Mouse (Mus musculus) liver, embryonic 11.5 days (tissue): ENCODE data around the gene Defb21. TPM values are rescaled to one million over a fixed set of nuclear protein-coding genes. Genes with fewer than 3 reads are reported as not detected.

Source experiments
- ATAC-seq: fragments of 200-750 bp; cut with Nextera tagmentation; replicated peaks from 2 replicates; pipeline ENCODE4 v1.8.0; 2017; ENCODE audit warnings: moderate number of reproducible peaks, mild to moderate bottlenecking, moderate TSS enrichment, moderate library complexity; ENCODE audit not compliant: low FRiP score
- DNase-seq: peaks from one replicate; pipeline ENCODE4 v3.0.0-alpha.2; 2017; ENCODE audit warnings: low spot score
- H3K27ac ChIP-seq: fragments of 300-500 bp; sonication (generic); 2 replicates; pipeline ENCODE4 v1.5.1; 2014; ENCODE audit warnings: mild to moderate bottlenecking, low read depth, low read length, control low read depth
- H3K27me3 ChIP-seq: fragments of 300-500 bp; sonication (generic); replicated peaks from 2 replicates; pipeline ENCODE4 v1.6.1; 2014; ENCODE audit warnings: low read length, mixed read lengths; ENCODE audit not compliant: control insufficient read depth, insufficient read depth
- H3K36me3 ChIP-seq: fragments of 300-500 bp; sonication (generic); 2 replicates; pipeline ENCODE4 v1.6.1; 2014; ENCODE audit warnings: mild to moderate bottlenecking, low read length, moderate library complexity, mixed read lengths; ENCODE audit not compliant: control insufficient read depth, insufficient read depth
- H3K4me1 ChIP-seq: fragments of 300-500 bp; sonication (generic); replicated peaks from 2 replicates; pipeline ENCODE4 v1.6.1; 2014; ENCODE audit warnings: low read length, mixed read lengths; ENCODE audit not compliant: control insufficient read depth, insufficient read depth
- H3K4me2 ChIP-seq: fragments of 300-500 bp; sonication (generic); 2 replicates; pipeline ENCODE4 v1.6.1; 2014; ENCODE audit warnings: mild to moderate bottlenecking, control low read depth, moderate library complexity
- H3K4me3 ChIP-seq: fragments of 300-500 bp; sonication (generic); 2 replicates; pipeline ENCODE4 v1.5.1; 2014; ENCODE audit warnings: low read depth, low read length, control low read depth
- H3K9ac ChIP-seq: fragments of 300-500 bp; sonication (generic); 2 replicates; pipeline ENCODE4 v1.6.1; 2014; ENCODE audit warnings: low read depth, low read length, control low read depth
- H3K9me3 ChIP-seq: fragments of 300-500 bp; sonication (generic); 2 replicates; pipeline ENCODE4 v1.6.1; 2016; ENCODE audit warnings: low read length, inconsistent platforms, mixed read lengths; ENCODE audit not compliant: control insufficient read depth
- WGBS: fragments of 180-500 bp; shearing (Covaris S2); extraction: QIAGEN DNeasy Blood & Tissue Kit; methylation state at CpG from one replicate; pipeline ENCODE4 v1.1.7; 2014; 5-methylcytosine and 5-hydroxymethylcytosine counted together
- polyA plus RNA-seq: library from polyadenylated mRNA; unstranded; fragments of >200 nt; fragmentation: Nextera tagmentation; extraction: Ambion mirVana; gene quantifications from 2 replicates; pipeline ENCODE4 v1.2.1, GENCODE M21; 2014

The Defb21 gene
- polyA plus RNA-seq, 1 experiment from 2014 or later = not detected

GRCm38 (mm10) chr2:152589021-152589420 lies 16.5 kb downstream of the Defb21 start:
- no peak for ATAC-seq
- H3K27ac ChIP-seq = no peak overlapping the region
- H3K9ac ChIP-seq = no peak overlapping the region
- WGBS = 47% methylated on average over 6 of the region's 6 CpGs
- H3K27me3 ChIP-seq = no peaks in the 10 kb centered on the region
- H3K4me3 ChIP-seq = no peak overlapping the region
- H3K36me3 ChIP-seq = no peaks in the 10 kb centered on the region
- DNase-seq = no peak
- 0 out of 2 replicates have a peak, but pooled peaks cover 2% of the 10 kb centered on the region for H3K4me1 ChIP-seq
- H3K4me2 ChIP-seq = no peak overlapping the region
- H3K9me3 ChIP-seq = no peaks in the 10 kb centered on the region

GRCm38 (mm10) chr2:152599299-152599698 lies 26.8 kb downstream of the Defb21 start, which contains the start of gene Defb45:
TSS of gene Defb45 (minus strand) at chr2:152599399.
- no peak for ATAC-seq

GRCm38 (mm10) chr2:152600076-152600475 lies 27.5 kb downstream of the Defb21 start:
- H3K4me3 ChIP-seq = no peak overlapping the region
- no peaks in the 10 kb centered on the region for H3K4me1 ChIP-seq
- DNase-seq (no peak), ATAC-seq (no peak)
- no peaks in the 10 kb centered on the region for H3K9me3 ChIP-seq
- no peak overlapping the region for H3K27ac ChIP-seq
- no peaks in the 10 kb centered on the region for H3K27me3 ChIP-seq
- no peaks in the 10 kb centered on the region for H3K36me3 ChIP-seq
- H3K9ac ChIP-seq = no peak overlapping the region
- WGBS = 68% methylated on average over 6 of the region's 6 CpGs
- no peak overlapping the region for H3K4me2 ChIP-seq

More at GRCm38 (mm10) chr2:152599299-152599698, 26.8 kb downstream of the Defb21 start, which contains the start of gene Defb45:
- Histone ChIP-seq H3K4me2 (no peak within 1 kb of the TSS), H3K9ac (no peak within 1 kb of the TSS), H3K27me3 (no peaks in the 10 kb centered on the region), H3K4me1 (no peaks in the 10 kb centered on the region), H3K36me3 (no peaks in the 10 kb centered on the region), H3K27ac (no peak within 1 kb of the TSS), H3K9me3 (no peaks in the 10 kb centered on the region), H3K4me3 (no peak within 1 kb of the TSS)
- no peak for DNase-seq
- 64% methylated on average over 7 of the region's 7 CpGs for WGBS

- H3K27ac ChIP-seq = no peak overlapping the region
- no peaks in the 10 kb centered on the region for H3K27me3 ChIP-seq
- 62% methylated on average over 4 of the region's 4 CpGs for WGBS
- no peaks in the 10 kb centered on the region for H3K36me3 ChIP-seq
- ATAC-seq = no peak
- no peaks in the 10 kb centered on the region for H3K4me1 ChIP-seq
- DNase-seq = no peak
- no peak overlapping the region for H3K9ac ChIP-seq
- no peak overlapping the region for H3K4me3 ChIP-seq
- no peak overlapping the region for H3K4me2 ChIP-seq
- no peaks in the 10 kb centered on the region for H3K9me3 ChIP-seq
Measured at GRCm38 (mm10) chr2:152601275-152601960, 28.9 kb downstream of the Defb21 start.

GRCm38 (mm10) chr2:152604057-152604456 lies 31.5 kb downstream of the Defb21 start, which contains the start of gene Defb36:
TSS of gene Defb36 (plus strand) at chr2:152604327.
- H3K9ac ChIP-seq = no peak within 1 kb of the TSS
- no peaks in the 10 kb centered on the region for H3K9me3 ChIP-seq
- WGBS = 76% methylated on average over 15 of the region's 15 CpGs
- no peak for DNase-seq
- no peaks in the 10 kb centered on the region for H3K27me3 ChIP-seq
- H3K4me2 ChIP-seq = no peak within 1 kb of the TSS
- no peak for ATAC-seq
- H3K27ac ChIP-seq = no peak within 1 kb of the TSS
- H3K4me3 ChIP-seq = no peak within 1 kb of the TSS
- H3K36me3 ChIP-seq = no peaks in the 10 kb centered on the region
- H3K4me1 ChIP-seq = no peaks in the 10 kb centered on the region

- Histone ChIP-seq H3K27me3 (no peaks in the 10 kb centered on the region), H3K4me3 (no peak overlapping the region)
- ATAC-seq = no peak
Measured at GRCm38 (mm10) chr2:152607746-152608145, 35.2 kb downstream of the Defb21 start.

GRCm38 (mm10) chr2:152608719-152609118 lies 36.2 kb downstream of the Defb21 start:
- 88% methylated on average over 1 of the region's 1 CpGs for WGBS
- Histone ChIP-seq H3K4me3 (no peak overlapping the region), H3K4me1 (no peaks in the 10 kb centered on the region), H3K4me2 (no peak overlapping the region), H3K27ac (no peak overlapping the region), H3K9ac (no peak overlapping the region), H3K27me3 (no peaks in the 10 kb centered on the region), H3K9me3 (no peaks in the 10 kb centered on the region), H3K36me3 (no peaks in the 10 kb centered on the region)
- DNase-seq (no peak), ATAC-seq (no peak)

More at GRCm38 (mm10) chr2:152607746-152608145, 35.2 kb downstream of the Defb21 start:
- WGBS = 66% methylated on average over 6 of the region's 6 CpGs
- Histone ChIP-seq H3K27ac (no peak overlapping the region), H3K36me3 (no peaks in the 10 kb centered on the region), H3K4me1 (no peaks in the 10 kb centered on the region), H3K4me2 (no peak overlapping the region), H3K9ac (no peak overlapping the region), H3K9me3 (no peaks in the 10 kb centered on the region)
- DNase-seq = no peak

- WGBS = 42% methylated on average over 7 of the region's 8 CpGs
- H3K36me3 ChIP-seq = no peaks in the 10 kb centered on the region
- H3K4me3 ChIP-seq = no peak overlapping the region
- ATAC-seq = no peak
- H3K9me3 ChIP-seq = no peaks in the 10 kb centered on the region
- no peak overlapping the region for H3K9ac ChIP-seq
- no peaks in the 10 kb centered on the region for H3K4me1 ChIP-seq
- H3K4me2 ChIP-seq = no peak overlapping the region
- H3K27ac ChIP-seq = no peak overlapping the region
- DNase-seq = no peak
- no peaks in the 10 kb centered on the region for H3K27me3 ChIP-seq
Measured at GRCm38 (mm10) chr2:152612193-152612592, 39.6 kb downstream of the Defb21 start.

GRCm38 (mm10) chr2:152615563-152615962 lies 43.0 kb downstream of the Defb21 start:
- H3K9me3 ChIP-seq = no peaks in the 10 kb centered on the region
- no peak overlapping the region for H3K4me2 ChIP-seq
- H3K9ac ChIP-seq = no peak overlapping the region
- no peak overlapping the region for H3K4me3 ChIP-seq
- no peak overlapping the region for H3K27ac ChIP-seq
- H3K4me1 ChIP-seq = no peaks in the 10 kb centered on the region
- no peaks in the 10 kb centered on the region for H3K27me3 ChIP-seq
- no peaks in the 10 kb centered on the region for H3K36me3 ChIP-seq
- ATAC-seq = no peak
- 7% methylated on average over 7 of the region's 7 CpGs for WGBS
- peak; percentile 48 for DNase-seq
